Comparison of ENCODE assay signal across 19 mouse cellular contexts in the genomic region with DNA sequence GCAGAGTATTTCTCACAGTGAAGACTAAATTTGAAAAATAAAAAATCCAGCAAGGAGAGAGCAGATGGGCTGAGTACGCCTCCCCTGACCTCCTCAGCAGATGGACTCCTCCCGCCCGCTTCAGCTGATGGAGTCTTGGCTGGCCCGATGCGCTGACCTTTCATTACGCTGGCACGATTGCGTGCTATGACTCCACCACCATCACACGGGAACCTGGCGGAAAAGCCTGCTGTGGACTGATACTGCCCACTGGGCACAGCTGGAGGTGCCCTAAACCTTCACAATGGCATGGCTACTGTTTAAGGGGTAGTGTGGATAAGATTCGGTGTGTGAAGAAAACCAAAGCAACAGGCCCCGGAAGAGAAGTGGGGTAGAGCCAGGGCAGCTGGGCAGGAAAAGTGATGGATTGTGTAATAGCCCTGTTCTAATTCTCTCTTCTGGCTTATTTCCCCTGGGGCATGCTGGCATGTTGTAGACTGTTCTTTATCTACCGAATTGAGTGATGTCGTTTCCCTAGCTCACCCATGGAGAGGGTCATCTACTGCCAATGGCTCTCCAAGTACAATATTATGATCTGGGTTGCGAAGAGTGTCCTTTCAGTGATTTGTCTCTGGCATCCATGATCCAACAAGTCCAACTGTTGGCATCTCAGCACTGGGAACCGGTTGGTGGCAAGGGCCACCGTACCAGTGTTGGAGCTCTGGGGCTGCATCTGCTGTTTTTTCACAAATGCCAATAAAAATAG. TPM values are rescaled to one million over a fixed set of nuclear protein-coding genes. Genes with fewer than 3 reads are reported as not detected.
DNase-seq lines count a peak whose midpoint lies in the region; ATAC-seq lines count a peak whose summit lies in the region.
"Had no signal": no experiment of that assay in that cellular context is flagged by ENCODE, and none has a peak within 500 bp of the region (broad histone marks: within the 10 kb centered on the region; RNA-seq: fewer than 3 reads in every experiment).

No protein-coding gene starts in this region.

- no peaks in the 10 kb centered on the region for H3K27me3 ChIP-seq in hindbrain, embryonic 15.5 days
- no peaks in the 10 kb centered on the region for H3K27me3 ChIP-seq in hindbrain, embryonic 10.5 days (ENCODE audit: insufficient read depth, poor library complexity, severe bottlenecking)
- no peaks in the 10 kb centered on the region for H3K27me3 ChIP-seq in intestine, embryonic 15.5 days (replicated peaks)
- H3K27me3 ChIP-seq: embryonic facial prominence, embryonic 12.5 days; liver, embryonic 15.5 days had no signal

- H3K4me2 ChIP-seq in hindbrain, embryonic 15.5 days: no peak overlapping the region
- no peak overlapping the region for H3K4me2 ChIP-seq in intestine, embryonic 15.5 days (replicated peaks)
- H3K4me2 ChIP-seq: embryonic facial prominence, embryonic 12.5 days; liver, embryonic 15.5 days had no signal

- no peak overlapping the region for H3K9ac ChIP-seq in hindbrain, embryonic 15.5 days
- H3K9ac ChIP-seq in intestine, embryonic 15.5 days: no peak overlapping the region
- H3K9ac ChIP-seq: embryonic facial prominence, embryonic 12.5 days; liver, embryonic 15.5 days had no signal

- WGBS in hindbrain, embryonic 15.5 days: 76% methylated on average over 17 of the region's 17 CpGs
- 92% methylated on average over 17 of the region's 17 CpGs for WGBS in hindbrain, embryonic 10.5 days
- 92% methylated on average over 17 of the region's 17 CpGs for WGBS in intestine, embryonic 15.5 days

- no peaks in the 10 kb centered on the region for H3K9me3 ChIP-seq in hindbrain, embryonic 15.5 days
- H3K9me3 ChIP-seq in hindbrain, embryonic 10.5 days: no peaks in the 10 kb centered on the region
- no peaks in the 10 kb centered on the region for H3K9me3 ChIP-seq in intestine, embryonic 15.5 days
- H3K9me3 ChIP-seq: embryonic facial prominence, embryonic 12.5 days; limb, embryonic 10.5 days; liver, embryonic 15.5 days had no signal

- H3K36me3 ChIP-seq in hindbrain, embryonic 15.5 days: peaks cover 6% of the 10 kb centered on the region; the same call in 1 of the 2 replicates
- peaks cover 3% of the 10 kb centered on the region; the same call in 1 of the 2 replicates for H3K36me3 ChIP-seq in hindbrain, embryonic 10.5 days
- H3K36me3 ChIP-seq in intestine, embryonic 15.5 days: 0 out of 2 replicates have a peak, but pooled peaks cover 2% of the 10 kb centered on the region

- 0 out of 2 replicates have a peak, but pooled peaks cover 2% of the 10 kb centered on the region for H3K4me1 ChIP-seq in hindbrain, embryonic 15.5 days (replicated peaks)
- no peaks in the 10 kb centered on the region for H3K4me1 ChIP-seq in hindbrain, embryonic 10.5 days (replicated peaks)
- no peaks in the 10 kb centered on the region for H3K4me1 ChIP-seq in intestine, embryonic 15.5 days (replicated peaks)
- H3K4me1 ChIP-seq: embryonic facial prominence, embryonic 12.5 days; limb, embryonic 10.5 days had no signal

- H3K4me3 ChIP-seq in hindbrain, embryonic 15.5 days: no peak overlapping the region
- no peak overlapping the region for H3K4me3 ChIP-seq in hindbrain, embryonic 10.5 days
- H3K4me3 ChIP-seq in intestine, embryonic 15.5 days (replicated peaks): no peak overlapping the region
- H3K4me3 ChIP-seq: embryonic facial prominence, embryonic 12.5 days; heart, adult 2 months; limb, embryonic 10.5 days; liver, embryonic 15.5 days had no signal

- no peak overlapping the region for H3K27ac ChIP-seq in hindbrain, embryonic 15.5 days (replicated peaks)
- H3K27ac ChIP-seq in hindbrain, embryonic 10.5 days: no peak overlapping the region
- H3K27ac ChIP-seq in intestine, embryonic 15.5 days: no peak overlapping the region
- H3K27ac ChIP-seq: embryonic facial prominence, embryonic 12.5 days; heart, adult 2 months; limb, embryonic 10.5 days; liver, embryonic 15.5 days; macrophage had no signal

- no peak for DNase-seq in hindbrain, embryonic 10.5 days (ENCODE audit: low spot score)
- DNase-seq in adipocyte (ENCODE audit: low spot score): peak; percentile 89
- DNase-seq in cerebellum, adult 9-10 months: peak; percentile 90
- peak; percentile 63 for DNase-seq in layer of hippocampus, adult 9-11 months
- DNase-seq in thymus, postnatal 14 days: no peak
- DNase-seq in embryo, embryonic 9.5 days (ENCODE audit: extremely low spot score): no peak
- DNase-seq: heart, adult 2 months; heart, postnatal 14 days; kidney, adult 11 months; kidney, postnatal 25 days; right cerebral cortex, postnatal 14 days; thymus, postnatal 4 days had no signal

- peak; percentile 77 for ATAC-seq in hindbrain, embryonic 15.5 days (ENCODE audit: low FRiP score, low read depth)
- no peak for ATAC-seq in intestine, embryonic 15.5 days
- ATAC-seq: forebrain, embryonic 14.5 days had no signal

RNA-seq across cellular contexts. Expression of a gene that starts 35.4 kb away (rescaled TPM):
- polyA plus RNA-seq in hindbrain, embryonic 15.5 days (2015; fragmentation: Nextera tagmentation; extraction: Ambion mirVana): 0.10 and 0.29 TPM in 2 replicates
- polyA plus RNA-seq in hindbrain, embryonic 10.5 days (2016; fragmentation: Nextera tagmentation; extraction: Ambion mirVana): 0.41 and 0.54 TPM in 2 replicates
- polyA plus RNA-seq in intestine, embryonic 15.5 days (2015; fragmentation: Nextera tagmentation; extraction: Ambion mirVana): 1.1 and 1.2 TPM in 2 replicates

Comparison
In these comparisons a context has a peak if more than half of its experiments do, and no peak if none do; other contexts are left out.
1. DNase-seq: peak in adipocyte (single experiment), cerebellum, adult 9-10 months (single experiment) and layer of hippocampus, adult 9-11 months (single experiment); none in hindbrain, embryonic 10.5 days (single experiment), thymus, postnatal 14 days (single experiment) and embryo, embryonic 9.5 days (single experiment).